Mouse (Mus musculus) embryonic fibroblast, embryonic 13.5 days (primary cell): ENCODE results near the gene Arl15. TPM values are rescaled to one million over a fixed set of nuclear protein-coding genes. Genes with fewer than 3 reads are reported as not detected.

ENCODE experiments used
- H3K27ac ChIP-seq: 2 replicates; pipeline ENCODE4 v1.5.1; 2012; ENCODE audit warnings: low read length, control low read depth, inconsistent platforms; ENCODE audit not compliant: insufficient read depth
- H3K4me1 ChIP-seq: 2 replicates; pipeline ENCODE4 v1.6.1; 2011; ENCODE audit warnings: low read length; ENCODE audit not compliant: control insufficient read depth, insufficient read depth
- H3K4me3 ChIP-seq: 2 replicates; pipeline ENCODE4 v1.5.1; 2011; ENCODE audit warnings: mild to moderate bottlenecking, control low read depth, low read length; ENCODE audit not compliant: insufficient read depth
- CTCF ChIP-seq: IDR thresholded peaks from 2 replicates; pipeline ENCODE4 v1.5.1; 2011; ENCODE audit warnings: mild to moderate bottlenecking, control low read depth, low read length, moderate library complexity, borderline replicate concordance; ENCODE audit not compliant: insufficient read depth
- POLR2A ChIP-seq: IDR thresholded peaks from 2 replicates; pipeline ENCODE4 v1.6.1; 2011; ENCODE audit warnings: low read depth, mild to moderate bottlenecking, control low read depth, low read length, moderate library complexity
- polyA plus RNA-seq: library from polyadenylated mRNA; stranded (reverse); fragments of >200 nt; gene quantifications from 2 replicates; pipeline ENCODE4 v1.2.4, GENCODE M21; 2011; ENCODE audit warnings: low read depth; ENCODE audit not compliant: missing spikeins, insufficient read length

Gene Arl15
- polyA plus RNA-seq, 1 experiment, result 26.9 TPM

DNA sequence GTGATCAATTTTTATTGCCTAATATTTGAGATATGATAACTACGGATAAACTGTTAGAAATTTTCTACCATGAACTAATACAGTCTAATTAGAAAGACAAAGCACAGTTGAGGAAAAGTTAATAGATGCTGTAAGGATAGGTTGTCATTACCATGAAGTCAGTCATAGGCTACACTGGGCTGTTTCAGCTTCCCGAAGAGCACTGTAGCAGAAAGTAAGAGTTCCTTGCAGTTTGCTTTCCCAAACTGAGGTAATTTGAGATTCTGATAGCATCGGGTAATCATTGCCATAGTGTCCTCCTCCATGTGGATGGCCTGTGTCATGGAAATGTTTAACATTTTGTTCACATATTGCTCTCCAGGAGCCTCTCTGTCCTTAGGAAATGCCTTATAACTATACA lies 195.9 kb downstream of the Arl15 start:
- Histone ChIP-seq H3K4me1 (no peaks in the 10 kb centered on the region), H3K27ac (no peak overlapping the region), H3K4me3 (no peak overlapping the region)
- no peak for TF ChIP-seq CTCF

DNA sequence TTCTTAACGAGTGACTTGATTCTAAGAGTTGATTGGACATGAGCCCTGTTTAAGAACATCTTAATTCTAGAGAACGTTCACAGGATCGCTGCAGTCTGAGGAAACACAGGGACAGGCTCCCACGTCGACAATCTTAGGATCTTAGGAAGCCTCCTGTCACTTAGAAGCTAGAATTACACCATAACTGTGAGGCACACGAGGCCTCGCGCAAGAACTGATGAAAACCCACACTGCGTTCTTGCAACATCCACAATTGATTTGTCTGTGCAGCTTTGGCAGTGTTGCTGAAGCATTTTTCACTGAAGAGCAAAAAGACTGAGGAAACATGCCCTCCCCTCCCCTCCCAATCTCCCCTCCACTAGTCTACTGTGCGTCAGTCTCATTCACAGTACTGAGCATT lies 196.4 kb downstream of the Arl15 start:
- TF ChIP-seq POLR2A (no peak), CTCF (no peak)
- H3K4me1 ChIP-seq, result no peaks in the 10 kb centered on the region
- H3K4me3 ChIP-seq, result no peak overlapping the region
- H3K27ac ChIP-seq, result no peak overlapping the region

DNA sequence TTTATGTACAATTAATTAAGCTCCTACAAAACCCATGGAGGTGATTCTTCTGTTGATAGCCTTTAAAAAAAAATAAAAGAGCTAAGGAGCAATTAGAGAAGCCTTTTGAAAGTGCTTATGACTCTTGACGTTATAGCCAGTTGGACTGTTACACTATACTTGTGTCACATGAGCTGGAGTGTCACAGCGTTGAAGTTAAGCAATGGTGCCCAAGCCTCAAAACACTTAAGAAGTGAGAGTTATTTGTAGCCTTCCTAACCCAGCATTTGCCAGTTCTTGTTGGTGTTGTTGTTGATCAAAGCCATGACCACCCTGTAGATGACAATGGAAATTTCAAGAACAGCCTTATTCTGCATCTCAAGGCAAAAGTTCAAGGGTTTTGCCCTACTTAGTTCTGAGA lies 198.8 kb downstream of the Arl15 start:
- no peak for TF ChIP-seq POLR2A
- TF ChIP-seq CTCF, result no peak
- Histone ChIP-seq H3K4me1 (no peaks in the 10 kb centered on the region), H3K27ac (no peak overlapping the region), H3K4me3 (no peak overlapping the region)

DNA sequence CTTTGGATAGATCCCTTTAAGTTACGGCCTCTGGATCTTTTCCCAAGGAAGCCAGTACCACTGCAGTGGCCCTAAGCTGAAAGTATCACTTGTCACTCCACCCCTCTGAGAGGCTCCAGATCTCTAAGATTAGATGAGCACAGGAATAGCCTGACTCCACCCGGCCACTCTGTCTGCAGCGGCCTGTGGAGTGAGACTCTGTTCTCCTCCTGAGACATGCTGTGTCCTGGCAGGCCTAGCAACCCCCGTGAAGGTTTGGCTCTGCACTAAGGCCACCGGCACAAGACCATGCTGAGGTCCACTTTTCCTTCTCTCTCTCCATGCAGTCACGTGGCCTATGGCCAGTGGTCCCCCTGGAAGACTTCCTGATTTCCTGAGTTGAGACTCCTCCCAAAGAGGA lies 200.3 kb downstream of the Arl15 start:
- Histone ChIP-seq H3K4me3 (no peak overlapping the region), H3K27ac (no peak overlapping the region), H3K4me1 (no peaks in the 10 kb centered on the region; the same call in 1 of the 2 replicates)
- TF ChIP-seq CTCF (no peak), POLR2A (no peak)

DNA sequence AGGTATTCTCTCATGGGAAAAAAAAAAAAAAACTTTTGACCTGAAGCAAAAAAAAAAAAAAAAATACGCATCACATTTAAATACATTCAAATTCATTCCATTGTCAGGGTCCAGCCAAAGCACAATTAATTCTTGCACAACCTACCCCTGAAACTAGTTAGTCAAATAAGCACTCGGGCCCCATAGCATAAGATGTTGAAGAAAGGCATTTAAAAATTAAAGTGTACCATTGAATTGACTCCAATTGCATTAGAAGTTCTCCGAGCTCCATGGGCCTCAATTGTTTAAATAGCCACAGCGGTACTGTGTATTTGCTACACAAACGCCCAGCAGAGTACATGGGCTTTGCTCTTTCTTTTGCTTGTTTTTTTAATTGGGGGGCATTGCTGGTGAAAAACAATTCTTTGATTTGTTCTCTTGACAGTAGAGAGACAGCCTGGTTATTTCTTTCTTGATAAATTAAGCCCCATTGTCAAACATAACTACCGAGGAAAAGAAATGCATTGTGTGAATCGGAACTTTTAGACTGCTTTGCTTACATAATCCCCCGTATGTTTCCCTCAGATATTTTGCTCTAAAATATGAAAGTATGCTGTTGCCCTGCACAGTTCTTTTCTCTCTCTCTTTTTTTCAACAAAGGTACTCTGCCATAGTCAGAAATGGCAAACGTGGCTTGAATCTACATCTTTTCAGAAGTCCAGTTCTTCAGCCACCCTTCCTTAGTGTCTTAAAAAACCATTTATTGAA lies 201.4 kb downstream of the Arl15 start:
- no peak overlapping the region for H3K27ac ChIP-seq
- TF ChIP-seq CTCF, result no peak
- no peak for TF ChIP-seq POLR2A

DNA sequence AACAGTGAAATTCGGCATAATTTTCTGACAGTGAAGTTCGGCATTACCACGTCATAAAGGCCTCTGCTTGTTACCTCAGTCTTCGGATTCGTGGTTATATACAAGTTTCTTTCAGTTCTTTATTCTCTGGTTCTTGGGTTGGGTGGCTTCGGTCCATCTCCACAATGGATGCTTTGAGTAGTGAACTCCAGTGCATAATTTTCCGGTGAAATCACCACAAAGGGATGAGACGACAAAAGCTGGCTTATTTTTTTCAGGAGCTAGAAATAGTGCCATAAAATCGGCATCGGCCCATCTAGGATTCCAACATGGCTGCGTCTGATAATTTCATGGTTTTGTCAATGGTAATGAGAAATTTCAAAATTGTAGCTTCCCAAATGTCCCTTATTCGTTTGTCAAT lies 204.5 kb downstream of the Arl15 start:
- no peak overlapping the region for H3K27ac ChIP-seq
- H3K4me3 ChIP-seq, result no peak overlapping the region
- no peak for TF ChIP-seq POLR2A
- no peak for TF ChIP-seq CTCF
- no peaks in the 10 kb centered on the region; the same call in 1 of the 2 replicates for H3K4me1 ChIP-seq

More for the DNA sequence above, 201.4 kb downstream of the Arl15 start:
- Histone ChIP-seq H3K4me1 (no peaks in the 10 kb centered on the region; the same call in 1 of the 2 replicates), H3K4me3 (no peak overlapping the region)

DNA sequence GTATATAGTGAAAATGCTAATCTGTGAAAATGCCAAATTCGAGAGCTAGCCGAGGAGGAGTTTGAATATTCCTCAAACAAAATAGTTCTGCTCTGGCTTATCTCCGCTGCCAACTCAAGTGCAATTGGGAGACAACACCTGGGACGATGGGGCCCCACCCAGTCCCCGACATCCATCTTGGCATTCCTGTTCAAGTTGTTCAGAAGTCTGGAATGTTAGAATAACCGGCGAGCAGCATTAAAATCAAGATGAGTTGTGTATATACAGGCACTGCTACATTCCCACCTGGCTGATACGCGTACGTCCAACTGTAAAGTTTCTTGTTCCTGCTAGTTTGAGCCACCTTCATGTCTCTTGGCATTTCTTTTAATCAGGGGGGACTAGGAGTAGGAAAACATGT lies 209.2 kb downstream of the Arl15 start:
- no peaks in the 10 kb centered on the region; the same call in 1 of the 2 replicates for H3K4me1 ChIP-seq
- TF ChIP-seq CTCF (no peak), POLR2A (no peak)
- H3K4me3 ChIP-seq, result no peak overlapping the region
- H3K27ac ChIP-seq, result no peak overlapping the region

DNA sequence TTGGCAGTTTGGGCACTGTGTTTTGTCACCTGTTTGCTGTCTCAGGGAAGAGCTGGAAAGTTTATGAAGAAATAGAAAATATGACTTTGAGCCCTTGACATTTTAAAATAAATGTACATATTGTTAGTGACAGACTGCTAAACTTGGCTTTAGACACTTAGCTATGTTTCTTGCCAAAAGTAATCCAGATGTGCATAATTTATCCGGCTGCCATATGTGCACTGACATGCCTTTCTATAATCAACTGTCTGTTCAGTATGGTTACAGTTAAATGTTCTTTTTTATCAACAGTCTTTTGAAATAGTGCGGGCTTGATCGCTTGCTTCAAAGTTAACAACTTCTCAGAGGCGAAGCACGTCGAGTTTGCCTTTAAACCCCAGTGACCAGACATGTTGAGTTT lies 209.9 kb downstream of the Arl15 start:
- Histone ChIP-seq H3K4me3 (no peak overlapping the region), H3K4me1 (no peaks in the 10 kb centered on the region; the same call in 1 of the 2 replicates), H3K27ac (no peak overlapping the region)
- no peak for TF ChIP-seq POLR2A
- TF ChIP-seq CTCF, result no peak

DNA sequence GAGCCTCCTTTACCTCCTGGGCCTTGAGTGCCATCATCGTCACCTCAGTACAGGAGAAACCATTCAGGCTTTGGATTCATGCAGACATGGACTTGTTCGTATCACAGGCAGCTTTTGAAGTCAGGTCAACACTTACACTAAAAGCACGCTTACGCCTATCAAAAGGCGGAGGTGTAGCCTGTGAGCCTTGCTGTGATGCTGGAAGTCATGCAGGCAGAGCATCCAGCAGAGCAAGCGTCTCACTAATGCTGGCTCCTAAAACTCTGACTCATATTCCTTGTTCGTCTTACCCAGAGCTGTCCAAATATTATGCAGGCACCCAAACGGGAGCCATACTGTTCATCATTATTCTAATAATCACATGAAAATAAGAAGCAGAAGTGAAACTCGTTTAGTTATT lies 215.5 kb downstream of the Arl15 start:
- H3K4me1 ChIP-seq, result peaks cover 7% of the 10 kb centered on the region; the same call in 1 of the 2 replicates
- no peak overlapping the region for H3K27ac ChIP-seq
- TF ChIP-seq CTCF (no peak), POLR2A (no peak)
- no peak overlapping the region for H3K4me3 ChIP-seq

DNA sequence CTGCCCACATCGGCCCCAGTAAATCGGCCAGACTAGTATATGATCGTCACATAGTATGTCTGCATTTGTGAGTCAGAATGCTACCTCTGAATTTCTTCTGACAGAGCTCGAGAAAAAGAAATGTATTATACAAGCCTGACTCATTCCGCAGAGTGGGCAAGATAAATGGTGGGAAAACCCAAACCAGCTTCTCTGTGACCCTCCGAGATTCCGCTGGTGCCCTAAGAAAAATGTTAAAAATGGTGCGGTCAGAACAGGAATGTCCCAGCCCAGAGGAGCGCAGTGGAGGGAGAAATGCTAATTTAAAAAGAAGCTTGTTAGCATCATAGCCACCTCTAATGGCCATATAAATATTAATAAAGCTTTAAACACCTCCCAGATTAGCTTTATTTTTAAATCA lies 216.2 kb downstream of the Arl15 start:
- Histone ChIP-seq H3K4me3 (no peak overlapping the region), H3K4me1 (peaks cover 7% of the 10 kb centered on the region; the same call in 1 of the 2 replicates), H3K27ac (peak overlapping the region; percentile 80)
- TF ChIP-seq CTCF, result no peak
- no peak for TF ChIP-seq POLR2A

DNA sequence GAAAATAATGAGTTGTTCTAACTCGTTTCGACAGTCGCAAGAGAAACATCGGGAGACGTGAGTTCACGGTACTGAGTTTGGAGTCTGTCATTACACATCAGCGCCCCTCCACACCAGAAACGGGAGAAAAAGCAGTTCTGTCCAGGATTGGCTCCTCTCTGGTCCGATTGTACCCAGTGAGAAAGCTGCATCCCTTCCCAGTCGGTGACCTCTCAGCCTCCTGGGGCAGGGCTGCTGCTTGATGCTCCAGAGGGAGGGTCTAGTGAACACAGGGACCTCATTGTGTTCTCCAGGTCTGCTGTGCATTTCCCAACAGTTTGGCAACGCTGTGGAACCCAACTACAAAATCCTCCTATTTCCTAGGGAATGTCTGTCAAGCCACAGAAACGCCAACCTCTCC lies 216.7 kb downstream of the Arl15 start:
- Histone ChIP-seq H3K27ac (peak overlapping the region; percentile 80), H3K4me3 (no peak overlapping the region), H3K4me1 (peaks cover 7% of the 10 kb centered on the region; the same call in 1 of the 2 replicates)
- TF ChIP-seq POLR2A (no peak), CTCF (no peak)

DNA sequence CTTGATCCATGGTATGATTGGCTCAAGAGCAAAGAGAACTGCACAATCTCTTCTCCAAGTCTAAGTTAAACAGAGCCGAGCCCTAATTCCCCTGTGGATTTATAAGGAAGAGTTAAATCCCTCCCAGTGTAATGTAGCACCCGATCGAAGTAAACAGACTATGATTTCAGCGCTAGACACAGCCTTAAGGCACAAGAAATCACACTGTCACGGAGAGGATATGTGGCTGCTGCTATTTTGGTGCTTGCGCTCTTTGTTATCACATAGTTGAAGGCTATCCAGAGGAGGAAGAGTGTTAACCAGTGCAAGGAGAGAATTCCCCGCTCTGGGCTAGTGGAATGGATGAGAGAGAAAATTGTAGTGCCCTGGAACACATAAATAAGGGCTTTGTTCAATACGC lies 223.6 kb downstream of the Arl15 start:
- no peaks in the 10 kb centered on the region for H3K4me1 ChIP-seq
- TF ChIP-seq POLR2A (no peak), CTCF (no peak)
- H3K27ac ChIP-seq, result no peak overlapping the region
- no peak overlapping the region for H3K4me3 ChIP-seq
